Mouse (Mus musculus): ENCODE measurements around the gene Ccdc167.
"Not testable (repeated sequence)": the region's sequence is repeated elsewhere in the genome, so short reads cannot be mapped to it uniquely, and the experiment has no call there.

The Ccdc167 gene

DNA sequence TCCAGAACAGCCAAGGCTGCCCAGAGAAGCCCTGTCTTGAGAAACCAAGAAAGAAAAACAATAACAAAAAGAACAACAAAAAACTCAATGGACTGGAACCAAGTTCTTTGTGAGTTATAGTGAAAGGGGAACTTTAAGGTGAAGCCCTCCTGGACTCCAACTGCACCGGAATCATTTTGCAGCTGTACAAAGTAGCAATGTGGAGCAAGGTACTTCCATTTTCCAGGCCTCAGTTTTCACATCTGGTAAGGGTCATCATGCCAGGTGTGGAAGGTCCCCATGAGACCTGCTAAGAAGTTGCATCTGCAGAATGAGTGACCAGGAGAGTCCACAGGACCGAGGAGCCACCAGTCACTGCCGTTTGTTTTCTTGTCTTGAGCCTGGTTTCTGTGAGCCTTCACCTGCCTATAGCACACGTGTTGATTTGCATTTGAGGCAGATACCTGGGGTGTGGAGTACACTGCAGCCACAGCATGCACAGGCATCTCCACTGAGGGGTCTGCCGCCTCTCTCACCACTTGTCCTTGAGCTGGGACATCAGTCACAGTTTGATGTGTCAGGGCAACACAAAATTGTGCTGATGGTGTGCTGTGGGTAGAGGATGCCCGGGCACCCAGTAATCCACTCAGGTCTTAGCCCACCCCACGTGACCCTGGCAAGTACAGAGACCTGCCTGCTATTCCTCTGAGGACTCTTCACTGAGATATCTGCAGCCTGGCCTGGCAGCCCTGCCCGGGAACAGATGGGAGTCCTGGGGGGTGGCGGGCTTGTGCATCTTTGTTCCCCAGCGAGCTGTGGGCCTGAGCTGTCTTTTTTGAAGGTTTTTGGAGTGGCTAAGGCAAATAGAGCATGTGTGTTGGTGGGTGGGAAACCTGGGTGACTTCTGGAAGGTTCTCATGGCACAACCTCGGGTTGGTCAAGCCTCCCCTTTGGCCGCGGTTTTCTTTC lies 3.1 kb upstream of the Ccdc167 start:
- DNase-seq (ENCODE audit: low read depth), result no peak

DNA sequence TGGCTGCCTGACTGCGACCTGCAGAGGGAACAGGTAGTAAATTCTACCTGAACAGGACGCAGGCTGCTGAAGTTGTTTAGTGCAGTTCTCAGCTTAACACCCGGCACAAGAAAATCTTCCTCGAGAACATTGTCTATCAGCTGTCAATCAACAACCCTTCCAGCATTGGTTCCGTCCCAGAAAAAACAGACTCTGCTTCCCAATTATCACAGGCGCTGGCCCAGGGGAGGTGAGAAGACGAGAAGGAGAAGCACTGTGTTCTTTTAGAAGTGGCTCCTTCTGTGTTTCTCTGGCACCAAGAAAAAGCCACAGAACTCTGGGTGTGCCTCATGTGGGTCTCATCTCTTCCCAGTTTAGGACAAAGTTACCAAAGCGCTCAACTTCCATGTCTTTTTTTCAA lies 1.8 kb upstream of the Ccdc167 start:
- DNase-seq (ENCODE audit: low read depth), result no peak

DNA sequence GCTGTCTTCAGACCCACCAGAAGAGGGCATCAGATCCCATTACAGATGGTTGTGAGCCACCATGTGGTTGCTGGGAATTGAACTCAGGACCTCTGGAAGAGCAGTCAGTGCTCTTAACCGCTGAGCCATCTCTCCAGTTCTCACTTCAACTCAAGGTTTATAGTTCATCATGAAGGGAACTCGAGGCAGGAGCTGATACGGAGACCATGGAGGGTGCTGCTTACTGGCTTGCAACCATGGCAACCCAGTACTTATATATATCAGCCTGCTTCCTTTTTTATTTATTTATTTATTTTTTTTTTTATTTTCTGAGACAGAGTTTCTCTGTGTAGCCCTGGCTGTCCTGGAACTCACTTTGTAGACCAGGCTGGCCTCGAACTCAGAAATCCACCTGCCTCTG lies 3.1 kb downstream of the Ccdc167 start:
- DNase-seq (ENCODE audit: low read depth), result not testable (repeated sequence)

DNA sequence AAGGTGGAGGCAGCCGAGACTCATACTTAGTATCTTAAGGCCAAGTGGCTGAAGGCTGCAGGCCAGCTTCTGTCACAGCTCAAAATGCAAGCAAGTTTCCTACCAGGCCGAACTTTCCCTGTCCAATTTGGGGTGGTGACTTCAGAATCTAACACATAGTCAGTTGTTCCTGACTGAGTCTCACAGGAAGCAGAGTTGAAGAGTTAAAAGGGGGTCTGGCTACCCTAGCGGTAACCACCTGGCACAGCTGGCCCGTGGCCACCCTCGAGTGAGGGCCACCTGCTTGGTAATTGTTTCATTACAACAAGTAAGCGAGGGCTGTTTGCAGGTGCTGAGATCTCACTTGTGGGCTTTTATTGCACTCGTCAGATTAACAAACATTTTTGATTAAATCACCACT lies 4.3 kb downstream of the Ccdc167 start:
- no peak for DNase-seq (ENCODE audit: low read depth)

DNA sequence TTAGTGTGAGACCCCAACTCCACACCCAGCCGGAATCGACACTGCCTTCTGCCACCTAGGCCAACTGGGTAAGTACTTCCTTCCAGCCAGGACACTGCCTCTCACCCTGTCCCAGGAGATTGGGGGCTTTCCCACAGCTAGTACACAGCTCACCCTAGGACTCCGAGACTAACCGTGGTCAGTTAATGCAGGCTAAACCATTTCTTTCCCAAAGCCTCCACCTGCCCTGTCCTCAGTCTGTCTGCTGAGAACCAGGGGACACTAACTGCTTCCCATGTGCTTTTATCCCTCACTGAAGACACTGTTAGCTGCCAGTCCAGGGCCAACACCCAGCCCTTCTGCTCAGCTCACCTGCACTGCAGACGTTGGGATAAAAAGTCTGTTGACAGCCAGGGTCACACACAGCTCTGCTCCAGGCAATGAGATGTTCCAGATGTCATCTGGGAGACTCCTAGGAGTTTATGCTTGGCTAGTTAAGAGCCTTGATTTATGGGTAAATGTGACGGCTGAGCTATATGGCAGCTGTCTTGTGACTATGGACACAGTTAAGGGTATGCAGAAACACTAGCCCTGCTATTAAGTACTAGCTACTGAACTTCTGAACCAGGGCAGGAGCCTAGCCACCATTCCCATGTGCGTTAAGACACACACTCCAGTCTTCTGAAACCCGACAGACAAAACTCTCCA lies 5.0 kb downstream of the Ccdc167 start:
- no peak for DNase-seq (ENCODE audit: low read depth)

DNA sequence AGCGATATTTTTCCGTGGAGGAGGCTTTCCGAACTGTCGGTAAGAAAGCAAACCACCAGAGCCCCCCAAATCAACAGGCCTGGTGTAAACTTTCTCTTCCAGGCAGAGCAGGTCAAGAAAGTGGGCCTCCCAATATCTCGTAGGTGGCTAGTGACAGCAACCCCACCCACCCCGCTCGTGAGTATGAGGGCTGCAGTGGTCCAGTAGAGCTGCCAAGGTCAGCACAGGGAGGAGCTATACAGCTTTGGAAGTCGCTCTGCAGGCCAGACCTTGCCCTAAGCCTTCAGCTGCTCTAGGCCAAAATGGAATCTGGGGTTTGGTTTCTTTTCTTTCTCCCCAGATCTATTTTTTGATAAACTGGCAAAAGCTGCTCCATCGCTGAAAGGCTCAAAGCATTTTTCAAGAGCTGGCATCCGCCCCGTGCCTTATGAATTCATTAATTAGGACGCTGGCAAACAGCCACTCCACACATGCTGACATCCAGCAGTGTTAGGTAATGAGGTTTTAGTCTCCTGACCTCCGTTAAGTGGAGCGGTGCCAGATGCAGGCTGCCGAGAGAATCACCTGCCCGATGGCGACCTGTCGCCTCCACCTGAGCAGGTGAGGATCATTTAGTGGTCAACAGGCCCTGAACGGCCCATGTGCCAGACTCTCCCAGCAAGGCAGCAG lies 5.6 kb downstream of the Ccdc167 start:
- DNase-seq (ENCODE audit: low read depth), result no peak

DNA sequence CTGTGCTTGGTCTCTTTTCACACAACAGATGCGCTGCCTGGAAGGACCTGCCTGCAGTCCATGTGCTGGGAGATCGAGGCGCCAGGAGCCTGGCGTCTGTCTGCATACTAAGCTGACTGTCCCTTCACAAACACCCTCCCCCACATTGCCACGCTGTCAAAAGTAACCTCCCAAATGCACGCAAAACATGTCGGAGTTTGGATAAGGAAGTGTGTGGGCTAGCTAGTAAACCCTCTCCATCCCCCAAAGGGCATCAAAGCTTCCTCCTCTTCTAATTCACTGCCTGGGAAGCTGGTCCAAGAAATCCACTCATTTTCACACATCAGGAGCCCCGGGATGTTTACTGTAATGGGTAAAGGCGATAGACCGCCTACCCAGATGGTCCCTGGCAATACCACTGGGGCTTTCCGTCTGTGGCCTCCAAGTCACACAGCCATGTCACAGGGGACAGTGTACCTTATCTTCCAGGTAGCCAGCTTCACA lies 6.2 kb downstream of the Ccdc167 start:
- DNase-seq (ENCODE audit: low read depth), result no peak

DNA sequence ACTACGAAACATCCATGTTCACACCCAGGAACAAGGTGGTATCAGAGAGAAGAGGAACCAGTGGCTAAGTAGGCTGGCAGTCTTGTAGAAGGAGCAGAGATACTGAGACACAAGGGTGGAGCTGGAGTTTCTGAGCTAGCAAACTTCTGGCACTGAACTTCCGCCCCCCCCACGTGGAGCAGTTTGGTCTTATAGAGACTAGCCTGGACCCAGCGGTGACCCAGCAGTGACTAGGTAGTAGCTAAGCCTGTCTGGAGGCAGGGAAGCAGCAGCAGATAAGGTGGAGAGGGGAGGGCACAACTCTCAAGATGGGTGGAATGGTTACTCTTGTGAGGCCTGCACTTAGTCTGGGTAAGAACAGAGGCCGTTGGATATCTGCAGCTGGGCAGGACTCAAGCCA lies 8.1 kb downstream of the Ccdc167 start:
- DNase-seq (ENCODE audit: low read depth), result no peak

DNA sequence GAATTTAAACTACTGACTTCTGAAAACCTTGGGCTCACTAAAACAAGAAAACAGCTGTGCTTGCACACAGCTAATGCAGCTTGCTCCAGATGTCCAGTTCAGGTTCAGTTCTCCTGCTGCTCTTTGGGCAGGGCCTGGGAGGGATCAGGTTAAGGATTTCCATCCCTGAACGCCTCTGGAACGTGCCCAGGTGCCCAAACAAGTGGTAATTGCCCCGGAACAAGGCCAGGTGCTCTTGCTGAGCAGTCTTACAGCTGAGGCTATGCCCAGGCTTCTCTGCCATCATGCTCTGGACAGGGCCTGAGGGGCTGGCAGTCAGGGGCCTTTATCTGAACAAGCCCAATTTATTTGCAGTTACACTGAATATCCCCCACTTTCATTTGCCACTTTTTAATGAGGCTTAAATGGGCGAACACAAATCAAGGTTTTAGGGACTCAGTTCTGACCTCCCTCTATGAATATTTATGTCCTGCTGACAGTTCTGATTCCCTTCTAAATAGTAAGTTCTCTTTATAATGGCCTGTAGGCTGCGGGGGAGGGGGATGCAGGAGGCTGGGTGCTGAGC lies 9.8 kb downstream of the Ccdc167 start:
- no peak for DNase-seq (ENCODE audit: low read depth)

DNA sequence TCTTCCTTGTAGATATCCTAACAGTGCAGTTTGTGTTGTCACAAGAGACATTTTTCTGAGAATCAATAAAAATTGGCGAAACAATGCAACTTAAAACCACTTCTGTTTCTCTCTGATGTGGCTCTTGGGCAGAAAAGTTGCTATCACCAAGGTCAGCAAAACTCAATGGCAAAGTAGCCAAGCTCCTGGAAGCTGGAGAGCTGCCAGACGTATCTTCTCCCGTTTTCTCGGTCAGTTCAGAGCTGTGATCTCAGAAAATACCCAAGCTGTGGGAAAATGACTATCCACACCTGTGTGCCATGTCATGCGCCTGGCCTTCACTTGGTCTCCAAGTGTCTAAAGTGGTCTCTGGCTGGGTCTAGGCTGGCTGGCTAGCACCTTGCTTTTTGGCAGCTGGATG lies 11.0 kb downstream of the Ccdc167 start:
- DNase-seq (ENCODE audit: low read depth), result no peak

DNA sequence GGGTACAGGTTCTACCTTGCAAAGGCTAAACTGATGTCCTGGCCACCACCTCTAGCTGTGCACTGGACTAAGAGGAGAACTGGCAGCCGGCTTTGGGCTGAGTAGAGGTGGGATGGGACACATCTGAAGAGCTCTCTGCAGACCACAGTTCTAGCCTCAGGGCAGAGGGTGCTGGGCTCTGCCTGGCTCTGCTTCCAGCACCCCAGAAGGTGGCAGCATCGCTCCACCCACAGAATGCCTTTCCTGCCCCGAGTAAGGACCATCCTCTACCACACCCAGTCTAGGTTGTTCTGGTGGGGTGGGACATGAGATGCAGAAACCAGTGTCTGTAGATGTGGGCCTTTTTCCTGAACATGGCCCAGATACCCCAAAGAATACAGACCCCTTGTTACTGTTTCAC lies 12.1 kb downstream of the Ccdc167 start:
- DNase-seq (ENCODE audit: low read depth), result peak; percentile 67

DNA sequence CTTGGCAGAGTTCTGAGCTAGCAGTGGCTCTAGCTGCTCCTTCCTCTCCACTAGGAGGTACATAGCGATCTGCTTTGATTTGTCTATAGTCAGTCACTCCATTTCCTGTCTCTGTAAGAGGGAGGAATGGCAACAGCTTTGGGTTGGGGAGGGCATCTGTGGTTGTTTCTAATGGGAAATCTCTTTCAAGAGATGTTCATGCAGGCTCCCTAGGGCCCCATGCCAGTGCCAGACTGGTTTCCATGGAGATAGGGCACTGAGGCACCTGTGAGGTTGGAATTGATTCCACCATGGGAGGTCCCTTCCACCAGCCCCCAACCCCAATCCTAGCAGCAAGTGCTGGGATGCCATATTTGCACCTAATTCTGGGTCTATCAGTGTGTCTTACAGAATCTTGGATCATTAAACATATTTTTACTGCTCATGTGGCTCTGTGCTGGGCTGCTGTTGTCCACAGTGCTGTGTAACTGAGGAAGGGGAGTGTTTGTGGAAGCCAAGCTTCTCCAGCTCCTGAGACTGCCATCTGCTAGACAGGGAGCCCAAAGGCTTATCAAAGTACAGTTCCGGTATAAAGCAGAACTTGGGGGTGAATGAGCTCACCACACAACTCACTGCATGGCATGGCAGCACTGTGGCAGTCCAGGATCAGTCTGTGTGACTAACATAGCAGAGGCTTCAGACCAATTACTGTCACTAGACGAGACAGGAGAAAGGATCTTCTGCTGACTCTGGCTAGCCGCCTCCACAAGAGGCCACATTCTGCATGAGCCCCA lies 13.7 kb downstream of the Ccdc167 start:
- no peak for DNase-seq (ENCODE audit: low read depth)

DNA sequence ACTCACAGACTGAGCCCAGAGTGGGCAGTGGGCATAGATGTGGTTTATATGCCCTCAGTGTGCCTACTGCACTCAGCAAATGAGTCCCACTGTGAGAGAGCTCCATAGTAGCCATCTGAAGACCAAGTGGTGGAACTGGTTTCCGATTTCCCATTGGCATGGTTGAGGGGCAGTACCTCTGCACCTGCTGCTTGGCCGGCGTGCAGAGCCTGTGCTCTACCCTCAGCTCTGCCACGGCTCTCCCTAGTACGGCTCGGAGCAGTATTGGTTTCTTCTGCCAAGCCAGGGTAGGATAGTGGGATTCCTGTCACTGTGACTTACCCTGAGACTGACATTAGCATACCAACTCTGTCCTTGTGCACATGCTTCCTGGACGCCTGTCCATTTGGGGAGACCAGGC lies 16.3 kb downstream of the Ccdc167 start:
- no peak for DNase-seq (ENCODE audit: low read depth)

DNA sequence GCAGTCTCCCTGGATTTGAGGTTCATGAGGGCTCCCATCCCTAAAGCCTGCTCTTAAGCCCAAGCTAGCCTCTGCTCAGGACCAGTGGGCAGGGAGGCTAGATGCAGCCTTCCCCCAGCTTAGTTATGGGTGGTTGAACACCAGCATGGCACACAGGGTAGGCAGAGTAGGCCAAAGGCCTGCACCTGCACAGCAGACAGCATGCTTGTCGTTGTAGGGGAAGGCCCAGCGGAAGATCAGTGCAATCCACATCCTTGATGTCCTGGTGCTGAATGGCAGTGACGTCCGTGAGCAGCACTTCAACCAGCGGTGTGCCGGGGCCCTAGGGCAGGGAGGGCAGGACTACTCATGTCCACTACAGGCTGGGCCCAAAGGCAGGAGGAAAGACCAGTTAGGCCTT lies 18.4 kb downstream of the Ccdc167 start:
- DNase-seq (ENCODE audit: low read depth), result no peak

DNA sequence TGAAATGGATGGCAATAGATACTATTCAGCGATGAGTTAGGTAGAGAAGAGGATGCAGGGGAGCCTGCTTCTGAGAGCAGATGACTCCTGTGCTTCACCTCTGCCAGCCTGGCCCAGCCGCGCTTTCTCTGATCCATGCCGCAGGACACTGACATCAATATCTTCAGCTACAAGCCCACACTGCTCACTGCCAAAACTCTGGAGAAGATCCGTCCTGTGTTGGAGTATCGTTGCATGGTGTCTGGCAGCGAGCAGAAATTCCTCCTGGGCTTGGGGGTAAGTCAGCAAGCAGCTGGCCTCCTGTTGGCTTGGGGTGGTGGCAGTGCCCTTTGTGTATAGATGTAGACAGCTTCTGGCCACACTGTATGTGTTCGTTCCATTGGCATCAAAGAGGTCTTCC lies 19.9 kb downstream of the Ccdc167 start:
- no peak for DNase-seq (ENCODE audit: low read depth)

DNA sequence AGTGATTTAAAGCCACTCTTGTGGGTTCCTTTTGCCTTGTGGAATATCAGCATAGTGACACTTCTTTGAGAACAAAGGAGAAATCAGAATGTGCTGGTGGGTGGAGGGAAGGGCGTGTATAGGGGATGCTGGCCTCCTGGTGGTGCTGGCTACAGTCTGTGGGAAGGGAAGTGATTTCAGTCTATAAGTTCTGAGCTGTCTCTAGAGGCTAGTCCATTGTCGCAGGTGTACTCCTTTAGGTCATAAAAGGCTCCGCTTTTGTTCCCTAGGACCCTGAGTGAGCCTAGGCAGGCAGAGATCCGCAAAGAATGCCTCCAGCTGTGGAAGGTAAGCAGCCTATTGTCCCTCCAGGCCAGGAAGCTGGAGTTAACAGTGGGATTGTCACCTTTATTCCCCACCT lies 22.3 kb downstream of the Ccdc167 start:
- DNase-seq (ENCODE audit: low read depth), result no peak

DNA sequence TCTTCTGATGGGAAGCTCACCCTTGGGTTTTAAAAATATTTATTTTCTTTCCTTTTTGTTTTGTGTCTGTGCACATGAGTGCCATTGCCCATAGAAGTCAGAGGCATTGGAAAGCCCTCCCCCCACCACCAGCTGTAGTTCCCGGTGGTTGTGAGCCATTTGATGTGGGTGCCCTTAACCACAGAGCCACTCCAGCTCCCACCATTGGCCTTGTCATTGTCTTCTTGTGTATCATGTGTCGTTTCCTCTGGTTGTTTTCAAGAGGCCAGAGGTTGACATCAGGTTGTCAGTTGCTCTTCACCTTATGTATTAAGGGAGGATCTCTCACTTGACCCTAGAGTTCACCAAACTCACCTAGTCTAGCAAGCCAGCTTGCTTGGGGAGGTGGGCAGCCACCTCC lies 23.3 kb downstream of the Ccdc167 start:
- peak; percentile 37 for DNase-seq (ENCODE audit: low read depth)

DNA sequence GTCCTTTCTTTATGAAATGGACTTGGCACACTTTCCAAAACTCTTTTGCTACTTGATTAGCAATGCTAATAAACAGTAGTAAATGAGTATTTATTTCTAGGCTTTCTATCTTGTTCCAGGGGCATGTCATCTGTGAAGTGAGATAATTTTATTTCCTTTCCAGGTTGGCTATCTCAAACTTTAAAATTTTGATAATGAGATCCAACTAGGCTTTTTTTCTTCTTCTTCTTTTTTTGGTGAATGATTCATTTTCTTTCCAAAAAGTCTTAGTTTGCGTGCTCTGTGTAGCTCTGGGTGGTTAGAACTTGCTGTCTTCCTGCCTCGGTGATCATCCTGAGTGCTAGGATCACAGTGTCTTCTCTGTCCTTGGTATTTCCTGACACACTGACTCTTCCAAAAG lies 24.0 kb downstream of the Ccdc167 start:
- no peak for DNase-seq (ENCODE audit: low read depth)

DNA sequence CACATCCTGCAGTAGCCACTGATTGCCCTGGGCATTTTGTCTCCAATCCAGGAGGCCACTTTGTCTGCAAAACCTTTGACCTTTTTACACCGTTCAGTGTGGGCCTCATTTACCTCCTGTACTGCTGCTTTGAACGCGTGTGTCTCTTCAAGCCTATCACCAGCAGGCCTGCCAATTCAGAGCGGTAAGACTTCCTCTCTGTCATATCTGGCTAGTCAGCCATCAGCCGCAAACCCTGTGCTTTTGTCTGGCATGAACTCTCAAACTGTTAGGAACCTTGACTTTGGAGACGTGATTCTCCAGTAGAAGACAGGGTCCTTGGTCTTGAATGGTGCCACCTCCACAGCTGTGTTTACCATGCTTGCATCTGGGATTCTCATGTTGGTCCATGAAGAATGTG lies 26.6 kb downstream of the Ccdc167 start:
- DNase-seq (ENCODE audit: low read depth), result no peak

DNA sequence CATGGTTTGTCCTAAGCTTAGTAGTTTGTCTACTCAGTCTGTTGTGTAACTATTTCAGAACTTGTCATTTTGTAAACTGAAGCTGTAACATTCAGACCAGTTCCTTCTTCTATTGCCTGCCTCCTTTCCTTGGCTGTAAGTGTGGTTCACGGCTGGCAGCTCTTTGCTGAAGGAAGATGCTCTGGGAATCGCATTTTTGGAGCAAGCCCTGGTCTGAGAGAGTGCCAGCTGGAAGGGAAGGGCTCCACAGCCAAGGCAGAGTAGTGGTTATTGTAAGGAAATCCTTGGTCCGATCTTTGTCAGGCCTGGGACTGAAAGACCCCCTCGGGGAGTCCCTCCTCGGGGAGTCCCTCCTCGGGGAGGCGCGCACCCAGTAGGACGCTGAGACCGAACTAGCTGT lies 28.2 kb downstream of the Ccdc167 start:
- no peak for DNase-seq (ENCODE audit: low read depth)

DNA sequence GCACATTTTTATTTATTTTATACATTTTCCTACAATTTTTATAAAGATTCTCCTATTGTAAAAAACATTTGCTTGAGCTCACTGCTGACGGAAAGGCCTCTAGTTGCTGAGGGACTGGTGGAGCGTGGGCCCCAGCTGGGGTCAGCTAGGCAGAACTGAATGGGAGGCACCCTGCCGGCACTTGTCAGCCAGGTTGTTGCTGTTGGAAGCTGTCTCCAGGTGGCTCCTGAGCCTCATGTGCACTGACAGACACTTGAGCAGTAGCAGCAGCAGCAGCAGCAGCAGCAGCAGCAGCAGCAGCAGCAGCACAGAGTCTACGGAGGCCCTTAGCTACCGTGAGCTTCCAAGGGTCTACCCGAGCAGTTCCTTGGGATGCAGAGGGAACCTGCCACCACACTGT lies 29.5 kb downstream of the Ccdc167 start:
- no peak for DNase-seq (ENCODE audit: low read depth)

DNA sequence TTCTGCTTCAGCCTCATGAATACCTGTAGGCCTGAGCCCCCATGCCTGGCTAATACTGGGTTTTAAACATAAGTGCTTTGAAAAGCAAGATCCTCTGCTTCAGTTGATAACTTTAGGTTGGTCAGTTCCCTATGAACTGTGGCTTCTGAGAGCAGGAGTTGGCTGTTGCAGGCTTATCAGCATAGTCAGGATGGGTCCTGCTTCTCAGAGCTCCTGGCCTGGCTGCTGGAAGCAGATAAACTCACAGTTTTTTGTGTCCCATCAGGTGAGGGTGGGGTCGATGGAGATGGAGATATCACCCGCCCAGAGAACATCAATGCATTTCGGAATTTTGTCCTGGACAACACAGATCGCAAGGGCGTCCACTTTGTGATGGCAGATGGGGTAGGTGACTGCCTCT lies 30.1 kb downstream of the Ccdc167 start:
- DNase-seq (ENCODE audit: low read depth), result no peak
